In genomic region chr5:110711455-110711854, GRCm38 (mm10) we compare ENCODE assay signal across 31 mouse cellular contexts. TPM values are rescaled to one million over a fixed set of nuclear protein-coding genes. Genes with fewer than 3 reads are reported as not detected.
DNase-seq lines count a peak whose midpoint lies in the region; ATAC-seq and TF ChIP-seq lines count a peak whose summit lies in the region.
"Had no signal": no experiment of that assay in that cellular context is flagged by ENCODE, and none has a peak within 500 bp of the region (broad histone marks: within the 10 kb centered on the region; RNA-seq: fewer than 3 reads in every experiment).

No protein-coding gene starts in this region.

- H3K4me1 ChIP-seq in liver, embryonic 11.5 days (replicated peaks; ENCODE audit: control insufficient read depth, insufficient read depth, low read length) = no peaks in the 10 kb centered on the region
- no peaks in the 10 kb centered on the region for H3K4me1 ChIP-seq in liver, postnatal 0 days (ENCODE audit: insufficient read depth)
- H3K4me1 ChIP-seq in G1E (ENCODE audit: insufficient read depth, low read depth, low read length) = peaks cover 63% of the 10 kb centered on the region
- no peaks in the 10 kb centered on the region for H3K4me1 ChIP-seq in hindbrain, embryonic 12.5 days
- H3K4me1 ChIP-seq: embryonic facial prominence, embryonic 10.5 days; embryonic facial prominence, embryonic 13.5 days; forebrain, embryonic 12.5 days; forebrain, embryonic 15.5 days; heart, embryonic 12.5 days; heart, embryonic 15.5 days; hindbrain, embryonic 10.5 days had no signal

- ATAC-seq in liver, embryonic 11.5 days (replicated peaks; ENCODE audit: low FRiP score) = peak; percentile 51; the same call in 1 of the 2 replicates
- no peak for ATAC-seq in liver, postnatal 0 days
- peak; percentile 84 for ATAC-seq in G1E (ENCODE audit: extremely low read depth, insufficient number of reproducible peaks, low FRiP score, poor library complexity, severe bottlenecking)
- ATAC-seq in megakaryocyte progenitor cell, adult 5-6 weeks (replicated peaks; ENCODE audit: poor library complexity) = peak; percentile 65
- ATAC-seq in hindbrain, embryonic 12.5 days (ENCODE audit: low FRiP score) = no peak
- no peak for ATAC-seq in monocyte, adult 5-6 weeks (replicated peaks; ENCODE audit: insufficient number of reproducible peaks, low FRiP score, low TSS enrichment, poor library complexity, severe bottlenecking)
- ATAC-seq: forebrain, embryonic 15.5 days; hindbrain, postnatal 0 days; inflammation-experienced regulatory T-cells, adult 6 months; intestine, embryonic 16.5 days had no signal

- TF ChIP-seq EP300 in liver, postnatal 0 days (IDR thresholded peaks at IDR 0.05; ENCODE audit: low read depth) = no peak

- H3K36me3 ChIP-seq in liver, embryonic 11.5 days (ENCODE audit: control insufficient read depth, insufficient read depth, low read length) = peaks cover 24% of the 10 kb centered on the region
- peaks cover 67% of the 10 kb centered on the region for H3K36me3 ChIP-seq in liver, postnatal 0 days (replicated peaks; ENCODE audit: insufficient read depth, low read length)
- H3K36me3 ChIP-seq in G1E (replicated peaks) = peaks cover 71% of the 10 kb centered on the region
- H3K36me3 ChIP-seq in hindbrain, embryonic 12.5 days = peaks cover 50% of the 10 kb centered on the region

- no peak overlapping the region for H3K4me2 ChIP-seq in liver, embryonic 11.5 days
- H3K4me2 ChIP-seq in liver, postnatal 0 days (ENCODE audit: low read depth, low read length) = no peak overlapping the region
- no peak overlapping the region for H3K4me2 ChIP-seq in hindbrain, embryonic 12.5 days (replicated peaks)
- H3K4me2 ChIP-seq: embryonic facial prominence, embryonic 13.5 days; forebrain, embryonic 12.5 days; forebrain, embryonic 15.5 days; heart, embryonic 12.5 days; heart, embryonic 15.5 days; hindbrain, embryonic 14.5 days had no signal

- H3K9me3 ChIP-seq in liver, embryonic 11.5 days (ENCODE audit: control insufficient read depth, low read length) = no peaks in the 10 kb centered on the region
- no peaks in the 10 kb centered on the region for H3K9me3 ChIP-seq in liver, postnatal 0 days (ENCODE audit: low read length)
- no peaks in the 10 kb centered on the region for H3K9me3 ChIP-seq in G1E (replicated peaks)
- H3K9me3 ChIP-seq in hindbrain, embryonic 12.5 days (replicated peaks) = no peaks in the 10 kb centered on the region
- H3K9me3 ChIP-seq: embryonic facial prominence, embryonic 10.5 days; embryonic facial prominence, embryonic 13.5 days; forebrain, embryonic 12.5 days; forebrain, embryonic 15.5 days; heart, embryonic 12.5 days; heart, embryonic 15.5 days; hindbrain, embryonic 10.5 days had no signal

- TF ChIP-seq CTCF in liver, postnatal 0 days (IDR thresholded peaks at IDR 0.05; ENCODE audit: low read depth) = no peak
- TF ChIP-seq CTCF in G1E (IDR thresholded peaks at IDR 0.05; ENCODE audit: low read depth, low read length) = no peak

- no peak overlapping the region for H3K9ac ChIP-seq in liver, embryonic 11.5 days (ENCODE audit: low read depth, low read length)
- no peak overlapping the region for H3K9ac ChIP-seq in liver, postnatal 0 days (replicated peaks)
- H3K9ac ChIP-seq in hindbrain, embryonic 12.5 days = no peak overlapping the region
- H3K9ac ChIP-seq: embryonic facial prominence, embryonic 13.5 days; forebrain, embryonic 12.5 days; forebrain, embryonic 15.5 days; heart, embryonic 12.5 days; heart, embryonic 15.5 days; hindbrain, embryonic 14.5 days had no signal

- 71% methylated on average over 2 of the region's 2 CpGs for WGBS in liver, embryonic 11.5 days
- WGBS in liver, postnatal 0 days (ENCODE audit: insufficient replicate concordance) = 55% methylated on average over 2 of the region's 2 CpGs
- 88% methylated on average over 2 of the region's 2 CpGs for WGBS in hindbrain, embryonic 12.5 days

- H3K4me3 ChIP-seq in liver, embryonic 11.5 days (ENCODE audit: low read depth, low read length) = no peak overlapping the region
- no peak overlapping the region for H3K4me3 ChIP-seq in liver, postnatal 0 days (ENCODE audit: low read depth, low read length)
- H3K4me3 ChIP-seq in G1E (ENCODE audit: low read depth, low read length) = no peak overlapping the region
- H3K4me3 ChIP-seq in hindbrain, embryonic 12.5 days = no peak overlapping the region
- H3K4me3 ChIP-seq: embryonic facial prominence, embryonic 10.5 days; embryonic facial prominence, embryonic 13.5 days; erythroblast, embryonic 14.5 days; forebrain, embryonic 12.5 days; forebrain, embryonic 15.5 days; heart, embryonic 12.5 days; heart, embryonic 15.5 days; hindbrain, embryonic 10.5 days had no signal

- no peaks in the 10 kb centered on the region for H3K27me3 ChIP-seq in liver, embryonic 11.5 days (replicated peaks; ENCODE audit: control insufficient read depth, insufficient read depth, low read length)
- H3K27me3 ChIP-seq in liver, postnatal 0 days (ENCODE audit: insufficient read depth, low read length) = no peaks in the 10 kb centered on the region
- no peaks in the 10 kb centered on the region for H3K27me3 ChIP-seq in G1E (ENCODE audit: insufficient read depth, low read length)
- no peaks in the 10 kb centered on the region for H3K27me3 ChIP-seq in hindbrain, embryonic 12.5 days
- H3K27me3 ChIP-seq: embryonic facial prominence, embryonic 13.5 days; forebrain, embryonic 12.5 days; forebrain, embryonic 15.5 days; heart, embryonic 12.5 days; heart, embryonic 15.5 days had no signal

- H3K27ac ChIP-seq in liver, embryonic 11.5 days (ENCODE audit: low read depth, low read length) = no peak overlapping the region
- H3K27ac ChIP-seq in liver, postnatal 0 days (ENCODE audit: low read depth) = no peak overlapping the region
- no peak overlapping the region for H3K27ac ChIP-seq in hindbrain, embryonic 12.5 days
- H3K27ac ChIP-seq: embryonic facial prominence, embryonic 10.5 days; embryonic facial prominence, embryonic 13.5 days; forebrain, embryonic 12.5 days; forebrain, embryonic 15.5 days; heart, embryonic 15.5 days; hindbrain, embryonic 10.5 days; hindbrain, embryonic 14.5 days; hindbrain, postnatal 0 days had no signal

- no peak for DNase-seq in liver, embryonic 11.5 days (ENCODE audit: low spot score)
- DNase-seq in liver, postnatal 0 days = no peak
- peak; percentile 25 for DNase-seq in G1E (ENCODE audit: low spot score)
- DNase-seq in c-Kit-positive CD71-positive TER-119-positive erythroid progenitor cells, embryonic 14.5 days (ENCODE audit: low spot score) = peak; percentile 21
- DNase-seq in adrenal gland, postnatal 14 days = no peak
- DNase-seq: adrenal gland, adult 2 months; adrenal gland, postnatal 25 days; cerebellum, adult 11 months; cerebellum, adult 2 months; cerebellum, adult 9-11 months; cerebellum, postnatal 25 days; embryo, embryonic 11 days; gastrocnemius, postnatal 10 days; gastrocnemius, postnatal 36 days; heart, postnatal 10 days; heart, postnatal 36 days had no signal

RNA-seq across cellular contexts. Expression of gene Ddx51, which starts 58.2 kb away (rescaled TPM):
- 37.1 and 44.6 TPM in 2 replicates for polyA plus RNA-seq in liver, embryonic 11.5 days (2014; fragmentation: Nextera tagmentation; extraction: Ambion mirVana)
- 7.5 and 7.9 TPM in 2 replicates for polyA plus RNA-seq in liver, postnatal 0 days (2015; fragmentation: Nextera tagmentation; extraction: Ambion mirVana)
- total RNA-seq in G1E (2014; fragmentation: Nextera tagmentation) (23.0 and 27.9 TPM in 2 replicates), G1E (2017) (4.3 and 5.1 TPM in 2 replicates)
- polyA plus RNA-seq in G1E (2012) = 11.2 and 14.4 TPM in 2 replicates
- total RNA-seq in megakaryocyte progenitor cell, adult 5-6 weeks (2015) = 15.9 and 19.0 TPM in 2 replicates
- total RNA-seq in megakaryocyte progenitor cell, adult 5-6 weeks (2017) = 8.3 and 9.5 TPM in 2 replicates
- polyA plus RNA-seq in hindbrain, embryonic 12.5 days (2016; fragmentation: Nextera tagmentation; extraction: Ambion mirVana) = 33.3 and 34.1 TPM in 2 replicates
- total RNA-seq in adrenal gland, postnatal 14 days (2021) = 15.7 and 23.6 TPM in 2 replicates
- total RNA-seq in monocyte, adult 5-6 weeks (2017) = 3.8 to 15.1 TPM (median 11.2 TPM) in 3 replicates

RNA-seq across cellular contexts. Expression of gene Noc4l, which starts 58.2 kb away (rescaled TPM):
- polyA plus RNA-seq in liver, embryonic 11.5 days (2014; fragmentation: Nextera tagmentation; extraction: Ambion mirVana) = 128 and 131 TPM in 2 replicates
- 14.8 and 19.6 TPM in 2 replicates for polyA plus RNA-seq in liver, postnatal 0 days (2015; fragmentation: Nextera tagmentation; extraction: Ambion mirVana)
- total RNA-seq in G1E (2014; fragmentation: Nextera tagmentation) (63.7 and 74.0 TPM in 2 replicates), G1E (2017) (46.4 and 50.0 TPM in 2 replicates)
- polyA plus RNA-seq in G1E (2012) = 207 and 217 TPM in 2 replicates
- total RNA-seq in megakaryocyte progenitor cell, adult 5-6 weeks (2015) = 33.4 and 34.3 TPM in 2 replicates
- 39.2 and 39.3 TPM in 2 replicates for total RNA-seq in megakaryocyte progenitor cell, adult 5-6 weeks (2017)
- polyA plus RNA-seq in hindbrain, embryonic 12.5 days (2016; fragmentation: Nextera tagmentation; extraction: Ambion mirVana) = 50.0 and 50.6 TPM in 2 replicates
- total RNA-seq in adrenal gland, postnatal 14 days (2021) = 24.7 and 26.3 TPM in 2 replicates
- total RNA-seq in monocyte, adult 5-6 weeks (2017) = 8.3 to 29.0 TPM (median 9.9 TPM) in 3 replicates

RNA-seq across cellular contexts. Expression of gene Ep400, which starts 59.1 kb away (rescaled TPM):
- 42.2 and 44.5 TPM in 2 replicates for polyA plus RNA-seq in liver, embryonic 11.5 days (2014; fragmentation: Nextera tagmentation; extraction: Ambion mirVana)
- polyA plus RNA-seq in liver, postnatal 0 days (2015; fragmentation: Nextera tagmentation; extraction: Ambion mirVana) = 9.3 and 10.6 TPM in 2 replicates
- total RNA-seq in G1E (2014; fragmentation: Nextera tagmentation) (162 and 172 TPM in 2 replicates), G1E (2017) (35.4 and 42.0 TPM in 2 replicates)
- polyA plus RNA-seq in G1E (2012) = 90.5 and 129 TPM in 2 replicates
- total RNA-seq in megakaryocyte progenitor cell, adult 5-6 weeks (2015) = 94.1 and 115 TPM in 2 replicates
- 41.0 and 41.7 TPM in 2 replicates for total RNA-seq in megakaryocyte progenitor cell, adult 5-6 weeks (2017)
- 55.4 and 61.4 TPM in 2 replicates for polyA plus RNA-seq in hindbrain, embryonic 12.5 days (2016; fragmentation: Nextera tagmentation; extraction: Ambion mirVana)
- total RNA-seq in adrenal gland, postnatal 14 days (2021) = 84.7 and 85.3 TPM in 2 replicates
- 73.3 to 97.0 TPM (median 81.0 TPM) in 3 replicates for total RNA-seq in monocyte, adult 5-6 weeks (2017)

Comparison
In these comparisons a context has a peak if more than half of its experiments do, and no peak if none do; other contexts are left out.
1. ATAC-seq: peak in liver, embryonic 11.5 days (single experiment), G1E (single experiment) and megakaryocyte progenitor cell, adult 5-6 weeks (single experiment); none in liver, postnatal 0 days (single experiment), hindbrain, embryonic 12.5 days (single experiment) and monocyte, adult 5-6 weeks (single experiment).
2. DNase-seq: peak in G1E (single experiment) and c-Kit-positive CD71-positive TER-119-positive erythroid progenitor cells, embryonic 14.5 days (single experiment); none in liver, embryonic 11.5 days (single experiment), liver, postnatal 0 days (single experiment) and adrenal gland, postnatal 14 days (single experiment).